Mouse (Mus musculus): ENCODE measurements at regions not wholly inside any gene's neighbourhood (a gene's known extent, or its start where the extent isn't known, plus 50 kb on each side); places are given as distances from the start of the nearest gene placed in this dataset.

- TF ChIP-seq ZNF384 (IDR thresholded peaks at IDR 0.05; ENCODE audit: low read depth, low read length) (no peak), HCFC1 (IDR thresholded peaks at IDR 0.05; ENCODE audit: borderline replicate concordance, insufficient read depth, low read length) (no peak), ZC3H11A (IDR thresholded peaks at IDR 0.05; ENCODE audit: borderline replicate concordance, low read depth, low read length) (no peak)
Measured at GRCm38 (mm10) chrX:167036355-167036754, 172.8 kb downstream of the Tmsb4x start.

Data from ES-E14 (cell line).